Mouse (Mus musculus): ENCODE results near the gene 4930404N11Rik. TPM values are rescaled to one million over a fixed set of nuclear protein-coding genes. Genes with fewer than 3 reads are reported as not detected.

4930404N11Rik gene
- polyA plus RNA-seq, 1 experiment from 2014 or later = 1.4 TPM

DNA sequence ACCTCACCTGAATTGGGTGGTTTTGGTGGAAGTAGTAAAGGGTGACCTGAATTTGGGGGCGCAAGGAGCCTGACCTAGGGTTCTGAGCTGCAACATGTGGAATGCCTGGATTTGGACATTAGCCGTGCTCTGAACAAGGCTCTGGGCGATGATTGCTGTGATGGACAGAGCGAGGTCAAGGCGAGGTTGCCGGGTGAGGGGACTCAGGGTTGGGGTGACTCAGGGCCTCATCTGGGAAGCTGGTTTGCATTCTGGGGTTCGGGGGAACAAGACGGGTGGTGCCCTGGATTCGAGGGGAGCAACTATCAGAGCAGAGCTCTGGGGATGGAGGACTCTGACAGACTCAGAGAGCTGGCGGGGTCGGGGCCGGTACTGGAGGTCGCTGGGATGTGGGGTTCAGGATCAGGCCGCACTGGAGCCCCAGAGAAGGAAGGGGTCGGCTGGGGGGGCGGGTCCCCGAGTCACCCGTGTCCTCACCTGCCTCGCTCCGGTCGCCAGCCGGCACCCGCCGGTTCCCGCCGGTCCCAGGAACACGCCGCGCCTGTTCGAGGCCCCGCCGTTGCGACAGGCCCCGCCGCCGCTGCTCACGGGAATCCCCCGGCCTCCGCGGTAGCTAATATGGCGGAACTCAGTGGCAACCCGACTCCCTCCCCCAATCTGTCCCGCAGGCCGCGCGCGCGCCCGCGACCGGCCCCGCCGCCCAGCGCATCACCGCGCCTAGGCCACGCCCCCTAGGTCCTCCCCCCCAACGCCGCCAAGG, 12.4 kb upstream of the 4930404N11Rik start, which contains the start of gene Fzr1:
TSS of gene Fzr1 (minus strand) at position 724 of the 760 bp plus-strand sequence.
- Histone ChIP-seq H3K36me3 (peaks cover 35% of the 10 kb centered on the region), H3K4me2 (peak within 1 kb of the TSS; percentile 79), H3K9me3 (replicated peaks) (no peaks in the 10 kb centered on the region), H3K27ac (peak within 1 kb of the TSS; percentile 98), H3K4me1 (peaks cover 83% of the 10 kb centered on the region), H3K9ac (peak within 1 kb of the TSS; percentile 98), H3K27me3 (replicated peaks) (no peaks in the 10 kb centered on the region), H3K4me3 (peak within 1 kb of the TSS; percentile 90)
- WGBS (ENCODE audit: insufficient replicate concordance) = 1% methylated on average over 45 of the region's 59 CpGs
- 0 out of 2 replicates have a peak, but pooled peaks have one; percentile 0 for ATAC-seq

DNA sequence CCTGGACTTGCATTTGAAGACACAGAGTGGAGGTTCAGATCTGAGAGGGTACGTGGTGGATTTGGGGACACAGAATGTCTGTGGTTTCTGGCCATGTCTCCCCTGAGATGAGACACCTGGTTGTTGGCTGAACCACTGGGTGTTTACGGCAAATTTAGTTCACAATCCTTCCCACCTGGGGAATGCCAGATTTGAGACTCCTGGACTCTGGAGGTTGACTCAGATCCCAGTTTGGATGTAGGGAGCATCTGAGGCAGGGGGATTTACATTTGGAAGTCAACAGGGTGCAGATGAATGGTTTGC, 11.7 kb upstream of the 4930404N11Rik start:
- peaks cover 81% of the 10 kb centered on the region for H3K4me1 ChIP-seq
- peak overlapping the region; percentile 92 for H3K27ac ChIP-seq

DNA sequence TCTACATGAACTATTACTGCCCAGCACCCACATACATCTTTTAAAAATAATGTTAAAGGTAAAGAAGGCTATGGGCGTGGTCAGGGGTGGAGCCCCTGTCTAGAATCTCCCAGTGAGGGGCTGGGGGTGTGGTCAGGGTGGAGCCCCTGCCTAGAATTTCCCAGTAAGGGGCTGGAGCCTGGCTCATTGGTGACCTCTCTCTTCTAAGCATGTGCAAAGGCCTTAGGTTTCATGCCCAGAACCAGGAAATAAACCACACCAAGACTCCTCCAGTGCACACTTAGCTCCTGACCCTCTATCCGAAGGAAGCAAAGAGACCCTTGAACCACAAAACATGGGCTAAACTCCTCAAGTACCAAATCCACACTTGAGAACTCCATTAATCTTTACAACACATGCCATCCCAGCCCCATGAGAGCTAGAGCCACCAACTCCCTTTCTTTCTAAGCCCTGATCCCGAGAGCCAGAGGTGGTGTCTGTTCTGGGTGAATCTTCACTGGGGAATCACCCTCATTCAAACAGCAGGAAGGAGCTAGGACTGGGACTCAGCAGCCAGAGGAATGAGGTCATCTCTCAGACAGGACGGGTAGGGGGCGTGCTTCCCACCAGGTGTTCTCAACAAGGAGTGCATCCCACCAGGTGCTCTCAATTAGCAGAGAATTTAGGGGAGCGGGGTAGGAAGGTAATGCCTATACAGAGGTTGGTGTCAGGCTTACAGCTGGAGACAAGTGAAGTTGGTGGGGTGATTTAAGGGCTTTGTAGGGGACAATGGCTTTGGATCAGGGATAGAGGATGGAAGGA, 11.1 kb upstream of the 4930404N11Rik start:
- no peaks in the 10 kb centered on the region for H3K9me3 ChIP-seq (replicated peaks)
- peaks cover 76% of the 10 kb centered on the region for H3K4me1 ChIP-seq
- peak; percentile 31; the same call in 1 of the 2 replicates for ATAC-seq
- H3K9ac ChIP-seq = peak overlapping the region; percentile 98
- no peaks in the 10 kb centered on the region for H3K27me3 ChIP-seq (replicated peaks)
- H3K4me2 ChIP-seq = peak overlapping the region; percentile 79
- peak overlapping the region; percentile 90 for H3K4me3 ChIP-seq
- H3K27ac ChIP-seq = peak overlapping the region; percentile 92
- H3K36me3 ChIP-seq = peaks cover 47% of the 10 kb centered on the region
- WGBS (ENCODE audit: insufficient replicate concordance) = 29% methylated on average over 6 of the region's 6 CpGs

More for the DNA sequence above, 11.7 kb upstream of the 4930404N11Rik start:
- H3K9me3 ChIP-seq (replicated peaks) = no peaks in the 10 kb centered on the region
- 54% methylated on average over 2 of the region's 2 CpGs for WGBS (ENCODE audit: insufficient replicate concordance)
- H3K36me3 ChIP-seq = peaks cover 41% of the 10 kb centered on the region
- no peaks in the 10 kb centered on the region for H3K27me3 ChIP-seq (replicated peaks)
- peak overlapping the region; percentile 98 for H3K9ac ChIP-seq
- peak overlapping the region; percentile 90 for H3K4me3 ChIP-seq
- no peak for ATAC-seq
- peak overlapping the region; percentile 79 for H3K4me2 ChIP-seq

DNA sequence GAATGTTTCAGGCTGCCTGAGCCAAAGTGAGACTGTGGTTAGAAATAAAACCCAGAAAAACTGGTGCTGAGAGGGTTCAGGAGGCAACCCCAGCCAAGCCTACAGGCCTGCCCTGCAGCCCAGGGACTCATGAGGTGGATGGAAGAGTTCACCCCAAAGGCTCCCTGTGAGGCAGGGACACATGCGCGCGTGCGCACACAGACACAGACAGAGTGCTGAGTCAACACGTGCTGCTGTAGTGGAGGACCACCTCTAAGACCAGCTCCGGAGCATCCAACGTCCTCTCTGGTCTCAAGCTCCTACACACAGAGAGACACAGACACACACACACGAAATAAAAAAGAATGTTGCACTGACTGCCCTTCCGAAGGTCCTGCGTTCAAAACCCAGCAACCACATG, 9.7 kb upstream of the 4930404N11Rik start:
- H3K4me1 ChIP-seq = peaks cover 61% of the 10 kb centered on the region
- H3K4me3 ChIP-seq = 0 out of 2 replicates have a peak overlapping the region, but pooled peaks have one; percentile 13
- H3K9ac ChIP-seq = no peak overlapping the region
- no peaks in the 10 kb centered on the region for H3K27me3 ChIP-seq (replicated peaks)
- H3K36me3 ChIP-seq = peaks cover 61% of the 10 kb centered on the region
- H3K4me2 ChIP-seq = peak overlapping the region; percentile 79
- no peaks in the 10 kb centered on the region for H3K9me3 ChIP-seq (replicated peaks)
- peak overlapping the region; percentile 92; the same call in 1 of the 2 replicates for H3K27ac ChIP-seq
- 89% methylated on average over 10 of the region's 10 CpGs for WGBS (ENCODE audit: insufficient replicate concordance)
- no peak for ATAC-seq

DNA sequence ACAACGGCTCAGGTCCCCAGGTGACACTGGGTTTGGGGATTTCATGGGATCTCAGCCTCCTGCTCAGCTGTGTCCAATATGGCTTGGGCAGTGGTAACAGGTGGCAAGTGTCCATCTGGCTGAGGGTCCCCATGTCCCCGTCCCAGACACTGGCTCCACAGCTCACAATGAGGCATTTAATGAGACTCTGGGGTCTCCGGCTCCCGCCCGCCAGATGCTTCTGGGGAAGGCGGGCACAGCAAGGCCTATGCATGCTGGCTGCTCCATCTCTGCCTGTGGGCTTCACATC, 1.5 kb upstream of the 4930404N11Rik start:
- Histone ChIP-seq H3K36me3 (peaks cover 85% of the 10 kb centered on the region), H3K4me1 (peaks cover 50% of the 10 kb centered on the region), H3K9ac (no peak overlapping the region), H3K4me3 (no peak overlapping the region), H3K27ac (0 out of 2 replicates have a peak overlapping the region, but pooled peaks have one; percentile 94), H3K9me3 (replicated peaks) (no peaks in the 10 kb centered on the region), H3K27me3 (replicated peaks) (no peaks in the 10 kb centered on the region), H3K4me2 (no peak overlapping the region)
- no peak for ATAC-seq
- 90% methylated on average over 6 of the region's 6 CpGs for WGBS (ENCODE audit: insufficient replicate concordance)

DNA sequence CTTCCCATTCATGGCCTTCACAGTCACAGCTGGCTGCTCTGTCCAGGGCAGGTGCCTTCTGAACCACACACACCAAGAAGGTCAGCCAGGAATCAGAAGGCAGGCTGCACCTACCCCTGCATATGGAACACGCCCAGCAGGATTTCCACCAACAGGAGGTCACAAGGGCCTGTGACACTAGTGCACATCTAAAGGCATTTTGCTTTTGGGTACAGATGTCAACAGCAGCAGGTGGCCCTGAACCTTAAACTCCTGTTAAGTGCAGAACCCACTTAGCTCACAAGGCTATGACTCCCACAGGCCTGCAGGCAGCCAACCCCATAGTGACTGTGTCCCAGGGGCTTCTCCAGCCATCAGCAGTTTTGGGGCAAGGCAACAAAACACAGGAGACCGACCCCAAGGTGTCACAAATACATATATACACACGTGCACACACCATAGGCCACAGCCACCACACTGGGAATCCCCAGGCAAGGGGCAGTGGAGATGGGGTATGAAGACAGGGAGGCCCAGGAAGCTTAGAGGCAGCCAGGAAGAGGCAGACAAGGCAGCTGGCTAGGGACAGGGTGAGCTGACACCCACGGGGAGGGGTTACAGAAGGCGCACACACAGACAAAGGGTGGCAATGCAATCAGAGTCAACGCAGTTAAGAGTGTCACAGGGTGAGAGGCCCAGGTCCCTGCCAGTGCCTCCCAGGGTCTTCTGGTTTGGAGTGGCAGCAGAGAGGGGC, 1.0 kb upstream of the 4930404N11Rik start:
- Histone ChIP-seq H3K4me3 (no peak overlapping the region), H3K36me3 (peaks cover 85% of the 10 kb centered on the region), H3K9ac (no peak overlapping the region), H3K9me3 (replicated peaks) (no peaks in the 10 kb centered on the region), H3K27ac (peak overlapping the region; percentile 94), H3K4me1 (peaks cover 55% of the 10 kb centered on the region), H3K27me3 (replicated peaks) (no peaks in the 10 kb centered on the region), H3K4me2 (no peak overlapping the region)
- ATAC-seq = no peak
- 68% methylated on average over 6 of the region's 6 CpGs for WGBS (ENCODE audit: insufficient replicate concordance)

DNA sequence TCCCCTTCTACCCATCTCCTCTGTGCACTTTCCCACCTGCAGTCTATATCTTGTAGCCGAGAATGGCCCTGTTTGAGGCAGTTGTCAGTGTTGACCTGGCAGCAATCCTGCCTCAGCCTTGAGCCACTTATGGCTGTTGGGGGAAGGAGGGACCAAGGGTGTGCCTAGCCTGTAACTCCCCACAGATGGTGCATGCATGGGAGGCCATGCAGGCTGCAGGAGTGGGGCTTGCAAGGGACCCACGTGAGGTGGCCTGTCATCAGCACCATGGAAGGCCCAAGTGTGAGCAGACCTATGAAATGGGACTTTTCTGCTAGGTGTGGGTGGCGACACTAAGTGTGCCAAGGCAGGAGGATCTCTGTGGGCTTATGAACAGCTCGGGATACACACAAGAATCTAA, 543 bp downstream of the 4930404N11Rik start:
- H3K36me3 ChIP-seq = peaks cover 85% of the 10 kb centered on the region
- H3K27ac ChIP-seq = peak overlapping the region; percentile 94
- peak overlapping the region; percentile 96 for H3K4me2 ChIP-seq

DNA sequence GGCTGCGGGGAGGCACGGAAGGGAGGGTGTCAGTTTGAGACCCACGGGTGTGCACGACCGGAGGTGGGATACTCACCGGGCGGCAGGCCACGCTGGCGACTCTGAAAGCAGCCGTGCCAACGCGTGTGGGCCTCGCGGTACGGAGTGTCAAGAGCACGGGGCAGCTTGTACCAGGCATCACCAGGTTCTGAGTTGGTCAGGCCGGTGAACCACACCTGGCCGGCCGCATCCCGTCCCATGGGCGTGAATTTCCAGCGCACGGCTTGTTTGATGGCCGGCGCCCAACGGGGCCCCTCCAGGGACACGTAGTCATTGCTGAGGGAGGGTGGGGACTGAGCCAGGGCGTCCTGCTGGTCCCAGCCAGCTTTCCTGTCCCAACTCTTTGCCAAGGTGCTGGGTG, 950 bp downstream of the 4930404N11Rik start:
- H3K4me3 ChIP-seq = 0 out of 2 replicates have a peak overlapping the region, but pooled peaks have one; percentile 3
- H3K4me1 ChIP-seq = peaks cover 74% of the 10 kb centered on the region
- H3K27me3 ChIP-seq (replicated peaks) = no peaks in the 10 kb centered on the region
- ATAC-seq = no peak
- H3K27ac ChIP-seq = peak overlapping the region; percentile 94
- 50% methylated on average over 28 of the region's 28 CpGs for WGBS (ENCODE audit: insufficient replicate concordance)
- peak overlapping the region; percentile 96 for H3K4me2 ChIP-seq
- H3K9ac ChIP-seq = peak overlapping the region; percentile 62
- no peaks in the 10 kb centered on the region for H3K9me3 ChIP-seq (replicated peaks)
- H3K36me3 ChIP-seq = peaks cover 85% of the 10 kb centered on the region

More for the DNA sequence above, 543 bp downstream of the 4930404N11Rik start:
- 46% methylated on average over 4 of the region's 4 CpGs for WGBS (ENCODE audit: insufficient replicate concordance)
- 0 out of 2 replicates have a peak overlapping the region, but pooled peaks have one; percentile 62 for H3K9ac ChIP-seq
- H3K9me3 ChIP-seq (replicated peaks) = no peaks in the 10 kb centered on the region
- H3K4me1 ChIP-seq = peaks cover 70% of the 10 kb centered on the region
- no peaks in the 10 kb centered on the region for H3K27me3 ChIP-seq (replicated peaks)
- H3K4me3 ChIP-seq = no peak overlapping the region
- ATAC-seq = no peak

DNA sequence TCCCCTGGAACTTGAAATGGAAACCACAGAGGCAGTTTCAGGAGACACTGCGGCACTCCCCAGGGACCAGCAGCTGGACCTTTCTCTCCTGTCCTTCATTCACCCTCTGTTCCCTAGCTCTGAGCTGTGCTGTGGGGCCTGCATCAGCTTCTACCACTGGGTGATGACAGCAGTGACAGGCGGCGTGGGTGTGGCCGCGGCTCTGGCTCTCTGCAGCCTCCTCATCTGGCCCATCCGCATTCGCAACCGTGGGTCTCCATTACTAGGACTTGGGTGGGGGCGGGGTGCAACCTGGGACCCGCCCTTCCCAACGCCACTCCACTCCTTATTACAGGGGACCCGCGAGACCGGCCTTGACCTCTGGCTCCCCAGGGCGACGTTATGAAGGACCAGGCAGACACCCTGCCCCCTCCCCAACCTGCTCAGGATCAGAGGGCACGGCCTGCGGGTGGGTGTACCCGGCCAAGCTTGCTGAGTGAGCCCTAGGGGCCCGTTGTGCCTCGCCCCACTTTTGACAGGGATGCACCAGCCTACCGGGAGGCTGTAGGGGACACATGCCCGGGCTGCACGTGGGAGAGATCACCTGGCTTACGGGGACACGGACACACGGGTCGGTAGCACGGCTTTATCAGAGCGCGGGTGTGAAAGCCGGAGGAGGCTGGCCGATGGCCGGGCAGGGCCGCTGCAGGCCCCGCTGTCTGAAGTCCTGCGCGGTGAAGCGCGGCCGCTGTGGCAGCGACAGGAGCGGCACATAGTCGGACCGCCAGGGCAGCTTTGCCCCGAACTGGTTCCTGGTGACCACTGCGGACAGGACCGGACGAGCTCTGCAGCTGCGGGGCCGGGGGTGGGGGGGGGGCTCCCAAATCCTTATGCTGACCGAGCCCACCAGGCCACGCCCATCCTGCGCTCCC, 1.9 kb downstream of the 4930404N11Rik start:
- Histone ChIP-seq H3K27ac (peak overlapping the region; percentile 94), H3K4me3 (peak overlapping the region; percentile 7), H3K4me1 (peaks cover 84% of the 10 kb centered on the region), H3K4me2 (peak overlapping the region; percentile 96), H3K9me3 (replicated peaks) (no peaks in the 10 kb centered on the region), H3K9ac (peak overlapping the region; percentile 62), H3K27me3 (replicated peaks) (no peaks in the 10 kb centered on the region), H3K36me3 (peaks cover 82% of the 10 kb centered on the region)
- 38% methylated on average over 54 of the region's 54 CpGs for WGBS (ENCODE audit: insufficient replicate concordance)
- ATAC-seq = peak; percentile 30

DNA sequence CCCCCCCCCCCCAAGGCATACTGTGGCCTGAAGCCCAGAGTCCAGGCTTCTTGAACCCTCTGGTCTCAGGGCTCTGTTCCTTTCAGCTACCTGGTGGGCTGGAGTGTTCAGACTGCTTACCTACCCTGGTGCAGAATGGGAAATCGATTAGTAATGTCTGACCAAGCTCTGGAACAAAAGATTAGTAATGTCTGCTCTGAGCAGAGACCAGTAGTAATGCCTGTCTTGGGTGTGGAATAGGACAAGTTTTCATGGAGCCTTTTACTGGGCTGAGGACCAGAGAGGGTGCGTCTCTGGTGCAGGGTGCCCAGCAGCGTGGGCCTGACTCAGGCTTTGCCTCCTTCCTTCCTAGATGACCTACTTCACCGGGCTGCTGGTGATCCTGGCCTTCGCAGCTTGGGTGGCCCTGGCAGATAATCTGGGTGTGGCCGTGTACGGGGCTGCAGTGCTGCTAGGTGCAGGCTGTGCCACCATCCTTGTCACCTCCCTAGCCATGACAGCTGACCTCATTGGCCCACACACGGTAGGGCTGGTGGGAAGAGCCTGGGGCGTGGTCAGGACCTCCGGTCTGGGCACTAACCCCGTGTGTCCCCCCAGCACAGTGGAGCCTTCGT, 3.2 kb downstream of the 4930404N11Rik start:
- WGBS (ENCODE audit: insufficient replicate concordance) = 32% methylated on average over 12 of the region's 12 CpGs

More for the DNA sequence above, 3.2 kb downstream of the 4930404N11Rik start:
- H3K4me3 ChIP-seq = peak overlapping the region; percentile 25
- no peaks in the 10 kb centered on the region for H3K9me3 ChIP-seq (replicated peaks)
- peak overlapping the region; percentile 94 for H3K27ac ChIP-seq
- H3K4me1 ChIP-seq = peaks cover 93% of the 10 kb centered on the region
- peak; percentile 87 for ATAC-seq
- peaks cover 69% of the 10 kb centered on the region for H3K36me3 ChIP-seq
- H3K27me3 ChIP-seq (replicated peaks) = no peaks in the 10 kb centered on the region
- peak overlapping the region; percentile 62 for H3K9ac ChIP-seq
- H3K4me2 ChIP-seq = peak overlapping the region; percentile 96
